Mouse (Mus musculus): ENCODE measurements around the gene Zdhhc14. TPM values are rescaled to one million over a fixed set of nuclear protein-coding genes. Genes with fewer than 3 reads are reported as not detected.

The Zdhhc14 gene
- polyA plus RNA-seq, 1 experiment from 2014 or later, result 9.2 TPM

GRCm38 (mm10) chr17:5770265-5771249 is 278.2 kb downstream of the Zdhhc14 start:
- WGBS, result 10% methylated on average over 22 of the region's 22 CpGs

GRCm38 (mm10) chr17:5780213-5780975 is 288.0 kb downstream of the Zdhhc14 start:
- no peak overlapping the region for H3K4me3 ChIP-seq (replicated peaks; ENCODE audit: low read depth, low read length)
- no peak overlapping the region for H3K27ac ChIP-seq (replicated peaks; ENCODE audit: low read depth, low read length)
- 80% methylated on average over 5 of the region's 5 CpGs for WGBS
- H3K4me2 ChIP-seq (ENCODE audit: low read length), result no peak overlapping the region
- no peak for ATAC-seq (ENCODE audit: low FRiP score, low TSS enrichment)
- H3K4me1 ChIP-seq (ENCODE audit: control insufficient read depth, insufficient read depth, low read length), result no peaks in the 10 kb centered on the region
- H3K9me3 ChIP-seq (ENCODE audit: control insufficient read depth, low read length), result no peaks in the 10 kb centered on the region
- H3K27me3 ChIP-seq (ENCODE audit: control insufficient read depth, insufficient read depth, low read length), result no peaks in the 10 kb centered on the region
- H3K9ac ChIP-seq (replicated peaks; ENCODE audit: low read length), result no peak overlapping the region
- DNase-seq, result no peak
- no peaks in the 10 kb centered on the region for H3K36me3 ChIP-seq (ENCODE audit: control insufficient read depth, insufficient read depth, low read length)

More at GRCm38 (mm10) chr17:5770265-5771249, 278.2 kb downstream of the Zdhhc14 start:
- Histone ChIP-seq H3K36me3 (ENCODE audit: control insufficient read depth, insufficient read depth, low read length) (no peaks in the 10 kb centered on the region), H3K27me3 (ENCODE audit: control insufficient read depth, insufficient read depth, low read length) (no peaks in the 10 kb centered on the region), H3K4me1 (ENCODE audit: control insufficient read depth, insufficient read depth, low read length) (peaks cover 4% of the 10 kb centered on the region; the same call in 1 of the 2 replicates), H3K4me2 (ENCODE audit: low read length) (peak overlapping the region; percentile 53), H3K27ac (replicated peaks; ENCODE audit: low read depth, low read length) (no peak overlapping the region; the same call in 1 of the 2 replicates), H3K9me3 (ENCODE audit: control insufficient read depth, low read length) (no peaks in the 10 kb centered on the region), H3K9ac (replicated peaks; ENCODE audit: low read length) (peak overlapping the region; percentile 17; the same call in 1 of the 2 replicates), H3K4me3 (replicated peaks; ENCODE audit: low read depth, low read length) (peak overlapping the region; percentile 15; the same call in 1 of the 2 replicates)
- DNase-seq (peak; percentile 72), ATAC-seq (ENCODE audit: low FRiP score, low TSS enrichment) (peak; percentile 27; the same call in 1 of the 2 replicates)

- H3K9me3 ChIP-seq (ENCODE audit: control insufficient read depth, low read length), result no peaks in the 10 kb centered on the region
- H3K4me2 ChIP-seq (ENCODE audit: low read length), result no peak overlapping the region
- WGBS, result 57% methylated on average over 2 of the region's 2 CpGs
- no peak overlapping the region for H3K4me3 ChIP-seq (replicated peaks; ENCODE audit: low read depth, low read length)
- H3K36me3 ChIP-seq (ENCODE audit: control insufficient read depth, insufficient read depth, low read length), result no peaks in the 10 kb centered on the region
- no peaks in the 10 kb centered on the region for H3K4me1 ChIP-seq (ENCODE audit: control insufficient read depth, insufficient read depth, low read length)
- H3K27me3 ChIP-seq (ENCODE audit: control insufficient read depth, insufficient read depth, low read length), result no peaks in the 10 kb centered on the region
- H3K9ac ChIP-seq (replicated peaks; ENCODE audit: low read length), result no peak overlapping the region
- no peak overlapping the region for H3K27ac ChIP-seq (replicated peaks; ENCODE audit: low read depth, low read length)
- DNase-seq (no peak), ATAC-seq (ENCODE audit: low FRiP score, low TSS enrichment) (no peak)
These were observed 292.9 kb downstream of the Zdhhc14 start for GRCm38 (mm10) chr17:5785238-5785637.

- WGBS, result 93% methylated on average over 12 of the region's 12 CpGs
- no peak for ATAC-seq (ENCODE audit: low FRiP score, low TSS enrichment)
- H3K36me3 ChIP-seq (ENCODE audit: control insufficient read depth, insufficient read depth, low read length), result no peaks in the 10 kb centered on the region
- no peak for DNase-seq
- H3K27ac ChIP-seq (replicated peaks; ENCODE audit: low read depth, low read length), result no peak overlapping the region
- H3K27me3 ChIP-seq (ENCODE audit: control insufficient read depth, insufficient read depth, low read length), result no peaks in the 10 kb centered on the region
- H3K4me3 ChIP-seq (replicated peaks; ENCODE audit: low read depth, low read length), result no peak overlapping the region
- no peak overlapping the region for H3K9ac ChIP-seq (replicated peaks; ENCODE audit: low read length)
- H3K4me1 ChIP-seq (ENCODE audit: control insufficient read depth, insufficient read depth, low read length), result no peaks in the 10 kb centered on the region
- no peak overlapping the region for H3K4me2 ChIP-seq (ENCODE audit: low read length)
- no peaks in the 10 kb centered on the region for H3K9me3 ChIP-seq (ENCODE audit: control insufficient read depth, low read length)
These were observed 299.9 kb downstream of the Zdhhc14 start for GRCm38 (mm10) chr17:5792164-5792791.

- WGBS, result 71% methylated on average over 4 of the region's 4 CpGs
- Histone ChIP-seq H3K4me2 (ENCODE audit: low read length) (no peak overlapping the region), H3K9ac (replicated peaks; ENCODE audit: low read length) (no peak overlapping the region), H3K27ac (replicated peaks; ENCODE audit: low read depth, low read length) (no peak overlapping the region), H3K27me3 (ENCODE audit: control insufficient read depth, insufficient read depth, low read length) (no peaks in the 10 kb centered on the region), H3K9me3 (ENCODE audit: control insufficient read depth, low read length) (no peaks in the 10 kb centered on the region), H3K4me1 (ENCODE audit: control insufficient read depth, insufficient read depth, low read length) (no peaks in the 10 kb centered on the region), H3K4me3 (replicated peaks; ENCODE audit: low read depth, low read length) (no peak overlapping the region), H3K36me3 (ENCODE audit: control insufficient read depth, insufficient read depth, low read length) (no peaks in the 10 kb centered on the region)
- DNase-seq, result no peak
- no peak for ATAC-seq (ENCODE audit: low FRiP score, low TSS enrichment)
These were observed 301.2 kb downstream of the Zdhhc14 start for GRCm38 (mm10) chr17:5793593-5793992.

- H3K4me1 ChIP-seq (ENCODE audit: control insufficient read depth, insufficient read depth, low read length), result no peaks in the 10 kb centered on the region
These were observed 301.9 kb downstream of the Zdhhc14 start for GRCm38 (mm10) chr17:5794276-5794675.

GRCm38 (mm10) chr17:5795369-5795768 is 303.0 kb downstream of the Zdhhc14 start:
- no peak overlapping the region for H3K9ac ChIP-seq (replicated peaks; ENCODE audit: low read length)
- ATAC-seq (ENCODE audit: low FRiP score, low TSS enrichment), result no peak
- no peak for DNase-seq

More at GRCm38 (mm10) chr17:5794276-5794675, 301.9 kb downstream of the Zdhhc14 start:
- 88% methylated on average over 5 of the region's 5 CpGs for WGBS
- Histone ChIP-seq H3K9ac (replicated peaks; ENCODE audit: low read length) (no peak overlapping the region), H3K27me3 (ENCODE audit: control insufficient read depth, insufficient read depth, low read length) (no peaks in the 10 kb centered on the region), H3K27ac (replicated peaks; ENCODE audit: low read depth, low read length) (no peak overlapping the region), H3K9me3 (ENCODE audit: control insufficient read depth, low read length) (no peaks in the 10 kb centered on the region), H3K36me3 (ENCODE audit: control insufficient read depth, insufficient read depth, low read length) (no peaks in the 10 kb centered on the region), H3K4me3 (replicated peaks; ENCODE audit: low read depth, low read length) (no peak overlapping the region), H3K4me2 (ENCODE audit: low read length) (no peak overlapping the region)
- no peak for DNase-seq
- no peak for ATAC-seq (ENCODE audit: low FRiP score, low TSS enrichment)

GRCm38 (mm10) chr17:5795878-5796277 is 303.5 kb downstream of the Zdhhc14 start:
- DNase-seq, result peak; percentile 95

More at GRCm38 (mm10) chr17:5795369-5795768, 303.0 kb downstream of the Zdhhc14 start:
- Histone ChIP-seq H3K4me1 (ENCODE audit: control insufficient read depth, insufficient read depth, low read length) (no peaks in the 10 kb centered on the region), H3K4me3 (replicated peaks; ENCODE audit: low read depth, low read length) (no peak overlapping the region), H3K4me2 (ENCODE audit: low read length) (no peak overlapping the region), H3K27me3 (ENCODE audit: control insufficient read depth, insufficient read depth, low read length) (no peaks in the 10 kb centered on the region), H3K36me3 (ENCODE audit: control insufficient read depth, insufficient read depth, low read length) (no peaks in the 10 kb centered on the region), H3K27ac (replicated peaks; ENCODE audit: low read depth, low read length) (no peak overlapping the region), H3K9me3 (ENCODE audit: control insufficient read depth, low read length) (no peaks in the 10 kb centered on the region)
- WGBS, result 75% methylated on average over 5 of the region's 5 CpGs

More at GRCm38 (mm10) chr17:5795878-5796277, 303.5 kb downstream of the Zdhhc14 start:
- H3K4me3 ChIP-seq (replicated peaks; ENCODE audit: low read depth, low read length), result no peak overlapping the region
- H3K27me3 ChIP-seq (ENCODE audit: control insufficient read depth, insufficient read depth, low read length), result no peaks in the 10 kb centered on the region
- H3K4me1 ChIP-seq (ENCODE audit: control insufficient read depth, insufficient read depth, low read length), result no peaks in the 10 kb centered on the region
- WGBS, result 2% methylated on average over 5 of the region's 5 CpGs
- peak; percentile 48; the same call in 1 of the 2 replicates for ATAC-seq (ENCODE audit: low FRiP score, low TSS enrichment)
- no peak overlapping the region for H3K4me2 ChIP-seq (ENCODE audit: low read length)
- no peak overlapping the region for H3K27ac ChIP-seq (replicated peaks; ENCODE audit: low read depth, low read length)
- no peak overlapping the region for H3K9ac ChIP-seq (replicated peaks; ENCODE audit: low read length)
- no peaks in the 10 kb centered on the region for H3K9me3 ChIP-seq (ENCODE audit: control insufficient read depth, low read length)
- no peaks in the 10 kb centered on the region for H3K36me3 ChIP-seq (ENCODE audit: control insufficient read depth, insufficient read depth, low read length)

Measured in midbrain, embryonic 14.5 days (tissue).